Mouse (Mus musculus) CH12.LX (cell line): ENCODE results near the gene Pdlim5. TPM values are rescaled to one million over a fixed set of nuclear protein-coding genes. Genes with fewer than 3 reads are reported as not detected.
A peak's percentile ranks its signal among the peaks of the same experiment; 100 is the strongest.

Experiments
- DNase-seq: peaks from one replicate; pipeline ENCODE4 v3.0.0-alpha.2; 2013; ENCODE audit errors: extremely low read depth
- H3K27ac ChIP-seq: 2 replicates; pipeline ENCODE4 v1.5.1; 2012; ENCODE audit warnings: low read depth, mild to moderate bottlenecking, control low read depth, moderate library complexity; ENCODE audit not compliant: insufficient read depth
- H3K27me3 ChIP-seq: replicated peaks from 2 replicates; pipeline ENCODE3; 2012; ENCODE audit warnings: inconsistent platforms
- H3K36me3 ChIP-seq, 2 experiments: replicated peaks in 1 of 2; 2 replicates each; pipeline versions ENCODE3 to v1.6.1; 2012; ENCODE audit warnings: inconsistent platforms in 1 of 2, low read length in 1 of 2, mild to moderate bottlenecking in 1 of 2, mixed read lengths in 1 of 2, moderate library complexity in 1 of 2; ENCODE audit not compliant: control insufficient read depth in 1 of 2, insufficient read depth in 1 of 2
- H3K4me1 ChIP-seq, 2 experiments: 2 replicates each; pipeline ENCODE4 v1.6.1; 2012; ENCODE audit warnings: inconsistent platforms in 1 of 2, moderate library complexity in 1 of 2; ENCODE audit not compliant: insufficient read depth in 2 of 2, control insufficient read depth in 1 of 2
- H3K4me2 ChIP-seq: 2 replicates; pipeline ENCODE4 v1.6.1; 2012; ENCODE audit warnings: low read depth, mild to moderate bottlenecking, control low read depth; ENCODE audit not compliant: poor library complexity, insufficient read depth, severe bottlenecking
- H3K4me3 ChIP-seq, 3 experiments: fragments of 150-350 bp in 1 of 3; sonication (generic) in 1 of 3; replicated peaks in 1 of 3; 2 replicates each; pipeline versions ENCODE3 to v1.5.1; 2011 to 2012; ENCODE audit warnings: low read depth in 2 of 3, low read length in 2 of 3, mild to moderate bottlenecking in 2 of 3, moderate library complexity in 2 of 3, control low read depth in 1 of 3, improper control_type of control experiment in 1 of 3, inconsistent platforms in 1 of 3, mixed read lengths in 1 of 3; ENCODE audit not compliant: poor library complexity in 1 of 3
- H3K79me2 ChIP-seq: replicated peaks from 2 replicates; pipeline ENCODE4 v1.6.1; 2012; ENCODE audit warnings: mild to moderate bottlenecking, moderate library complexity; ENCODE audit not compliant: control insufficient read depth, poor library complexity, insufficient read depth, severe bottlenecking; ENCODE audit errors: extremely low read depth
- H3K9ac ChIP-seq: 2 replicates; pipeline ENCODE4 v1.6.1; 2012; ENCODE audit warnings: low read depth, mild to moderate bottlenecking, control low read depth, moderate library complexity; ENCODE audit not compliant: insufficient read depth
- H3K9me3 ChIP-seq: replicated peaks from 2 replicates; pipeline ENCODE3; 2012; ENCODE audit warnings: low read length, inconsistent platforms, mixed read lengths
- BHLHE40 ChIP-seq: IDR thresholded peaks from 2 replicates; pipeline ENCODE4 v1.6.1; 2011; ENCODE audit warnings: mild to moderate bottlenecking, low read depth, low read length, improper control_type of control experiment
- CHD1 ChIP-seq: IDR thresholded peaks from 2 replicates; pipeline ENCODE4 v1.6.1; 2012; ENCODE audit warnings: low read depth, low read length, improper control_type of control experiment, inconsistent platforms
- CHD2 ChIP-seq: IDR thresholded peaks from 2 replicates; pipeline ENCODE4 v1.6.1; 2011; ENCODE audit warnings: low read length, improper control_type of control experiment
- CTCF ChIP-seq, 2 experiments: IDR thresholded peaks in 1 of 2; conservative IDR thresholded peaks in 1 of 2; 2 replicates each; pipeline ENCODE4 v1.5.1; 2011 to 2012; ENCODE audit warnings: low read depth in 2 of 2, low read length in 2 of 2, improper control_type of control experiment in 1 of 2, inconsistent platforms in 1 of 2, mild to moderate bottlenecking in 1 of 2, moderate library complexity in 1 of 2
- E2F4 ChIP-seq: IDR thresholded peaks from 2 replicates; pipeline ENCODE4 v1.6.1; 2011; ENCODE audit warnings: low read depth, low read length, improper control_type of control experiment; ENCODE audit not compliant: insufficient replicate concordance
- ELF1 ChIP-seq: IDR thresholded peaks from 2 replicates; pipeline ENCODE4 v1.6.1; 2014; ENCODE audit warnings: low read depth, mild to moderate bottlenecking, inconsistent platforms, low read length, improper control_type of control experiment
- EP300 ChIP-seq: IDR thresholded peaks from 2 replicates; pipeline ENCODE4 v1.6.1; 2011; ENCODE audit warnings: low read length, improper control_type of control experiment
- ETS1 ChIP-seq: conservative IDR thresholded peaks from 2 replicates; pipeline ENCODE4 v1.6.1; 2012; ENCODE audit warnings: low read depth, mild to moderate bottlenecking, inconsistent platforms, low read length, improper control_type of control experiment, moderate library complexity
- HCFC1 ChIP-seq: IDR thresholded peaks from 2 replicates; pipeline ENCODE4 v1.6.1; 2012; ENCODE audit warnings: low read depth, mild to moderate bottlenecking, inconsistent platforms, low read length, improper control_type of control experiment
- IRF4 ChIP-seq: IDR thresholded peaks from 2 replicates; pipeline ENCODE4 v1.6.1; 2014; ENCODE audit warnings: low read depth, mild to moderate bottlenecking, inconsistent platforms, low read length, improper control_type of control experiment
- JUN ChIP-seq: IDR thresholded peaks from 2 replicates; pipeline ENCODE4 v1.6.1; 2011; ENCODE audit warnings: low read depth, mild to moderate bottlenecking, low read length, improper control_type of control experiment, moderate library complexity; ENCODE audit not compliant: insufficient read depth
- JUND ChIP-seq: conservative IDR thresholded peaks from 2 replicates; pipeline ENCODE4 v1.6.1; 2011; ENCODE audit warnings: low read depth, low read length, improper control_type of control experiment
- KAT2A ChIP-seq: IDR thresholded peaks from 2 replicates; pipeline ENCODE4 v1.6.1; 2012; ENCODE audit warnings: low read length, improper control_type of control experiment, inconsistent platforms; ENCODE audit not compliant: insufficient replicate concordance
- MAFK ChIP-seq: IDR thresholded peaks from 2 replicates; pipeline ENCODE4 v1.6.1; 2011; ENCODE audit warnings: low read length, improper control_type of control experiment; ENCODE audit not compliant: insufficient replicate concordance
- MAX ChIP-seq: IDR thresholded peaks from 2 replicates; pipeline ENCODE4 v1.6.1; 2011; ENCODE audit warnings: low read length, improper control_type of control experiment
- MAZ ChIP-seq: IDR thresholded peaks from 2 replicates; pipeline ENCODE4 v1.6.1; 2012; ENCODE audit warnings: low read depth, mild to moderate bottlenecking, inconsistent platforms, low read length, improper control_type of control experiment, moderate library complexity
- MEF2A ChIP-seq: IDR thresholded peaks from 2 replicates; pipeline ENCODE4 v1.6.1; 2014; ENCODE audit warnings: low read depth, mild to moderate bottlenecking, inconsistent platforms, low read length, improper control_type of control experiment, borderline replicate concordance
- MXI1 ChIP-seq: IDR thresholded peaks from 2 replicates; pipeline ENCODE4 v1.6.1; 2011; ENCODE audit warnings: mild to moderate bottlenecking, low read depth, low read length, improper control_type of control experiment
- MYC ChIP-seq: IDR thresholded peaks from 2 replicates; pipeline ENCODE4 v1.6.1; 2011; ENCODE audit warnings: low read depth, mild to moderate bottlenecking, improper control_type of control experiment, low read length
- NELFE ChIP-seq: IDR thresholded peaks from 2 replicates; pipeline ENCODE4 v1.6.1; 2011; ENCODE audit warnings: low read depth, low read length, improper control_type of control experiment
- PAX5 ChIP-seq: IDR thresholded peaks from 2 replicates; pipeline ENCODE4 v1.6.1; 2012; ENCODE audit warnings: low read length, inconsistent platforms, mixed read lengths
- POLR2A ChIP-seq: IDR thresholded peaks from 2 replicates; pipeline ENCODE4 v1.6.1; 2011; ENCODE audit warnings: low read depth, mild to moderate bottlenecking, improper control_type of control experiment, low read length
- POLR2AphosphoS2 ChIP-seq: IDR thresholded peaks from 2 replicates; pipeline ENCODE4 v1.6.1; 2011; ENCODE audit warnings: low read depth, low read length, improper control_type of control experiment
- RAD21 ChIP-seq: IDR thresholded peaks from 2 replicates; pipeline ENCODE4 v1.6.1; 2011; ENCODE audit warnings: low read depth, mild to moderate bottlenecking, low read length, improper control_type of control experiment, moderate library complexity
- RCOR1 ChIP-seq: conservative IDR thresholded peaks from 2 replicates; pipeline ENCODE4 v1.6.1; 2012; ENCODE audit warnings: low read depth, mild to moderate bottlenecking, inconsistent platforms, low read length, improper control_type of control experiment
- SIN3A ChIP-seq: IDR thresholded peaks from 2 replicates; pipeline ENCODE4 v1.6.1; 2012; ENCODE audit warnings: low read length, improper control_type of control experiment, inconsistent platforms
- SMC3 ChIP-seq: IDR thresholded peaks from 2 replicates; pipeline ENCODE4 v1.6.1; 2011; ENCODE audit warnings: low read depth, low read length, improper control_type of control experiment
- TBP ChIP-seq: conservative IDR thresholded peaks from 2 replicates; pipeline ENCODE4 v1.6.1; 2011; ENCODE audit warnings: low read depth, low read length, improper control_type of control experiment
- TCF12 ChIP-seq: IDR thresholded peaks from 2 replicates; pipeline ENCODE4 v1.6.1; 2014; ENCODE audit warnings: low read depth, mild to moderate bottlenecking, inconsistent platforms, low read length, improper control_type of control experiment
- UBTF ChIP-seq: IDR thresholded peaks from 2 replicates; pipeline ENCODE4 v1.6.1; 2012; ENCODE audit warnings: low read depth, mild to moderate bottlenecking, inconsistent platforms, low read length, improper control_type of control experiment, moderate library complexity
- USF1 ChIP-seq: IDR thresholded peaks from 2 replicates; pipeline ENCODE4 v1.6.1; 2014; ENCODE audit warnings: low read depth, mild to moderate bottlenecking, inconsistent platforms, low read length, improper control_type of control experiment
- USF2 ChIP-seq: conservative IDR thresholded peaks from 2 replicates; pipeline ENCODE4 v1.6.1; 2011; ENCODE audit warnings: low read depth, low read length, improper control_type of control experiment
- ZC3H11A ChIP-seq: IDR thresholded peaks from 2 replicates; pipeline ENCODE4 v1.6.1; 2012; ENCODE audit warnings: low read depth, mild to moderate bottlenecking, inconsistent platforms, low read length, improper control_type of control experiment
- ZKSCAN1 ChIP-seq: IDR thresholded peaks from 2 replicates; pipeline ENCODE4 v1.6.1; 2012; ENCODE audit warnings: low read depth, inconsistent platforms, low read length, improper control_type of control experiment, borderline replicate concordance
- ZNF384 ChIP-seq: IDR thresholded peaks from 2 replicates; pipeline ENCODE4 v1.6.1; 2012; ENCODE audit warnings: low read depth, low read length, improper control_type of control experiment, inconsistent platforms
- dilution Hi-C: fragments of 300-500 bp; cut with MboI; formaldehyde crosslinking; loops from 2 replicates; pipeline ENCODE4 v1.14.3; 2020; ENCODE audit warnings: low sequenced_read_pairs; ENCODE audit not compliant: extremely low pct_unique_long_range_greater_than_20kb, extremely low pct_ligation_motif_present
- in situ Hi-C: fragments of 300-500 bp; cut with MboI; formaldehyde crosslinking; loops from 3 replicates; pipeline ENCODE4 v1.14.3; 2019; ENCODE audit warnings: low sequenced_read_pairs, low pct_ligation_motif_present, low pct_unique_long_range_greater_than_20kb, mixed read lengths
- polyA plus RNA-seq: library from polyadenylated mRNA; unstranded; fragments of >175 nt; gene quantifications from 2 replicates; pipeline ENCODE4 v1.2.1, GENCODE M21; 2012; ENCODE audit warnings: low read depth; ENCODE audit not compliant: insufficient read length
- total RNA-seq, 2 experiments: library from RNA; depleted of rRNA; stranded (reverse); fragments of 300-350 nt in 1 of 2; fragments of >200 nt in 1 of 2; gene quantifications; 2 replicates each; pipeline ENCODE4 v1.2.3; 2012 to 2014

The Pdlim5 gene
- total and polyA plus RNA-seq, 3 experiments: 22.0 to 24.6 (median 22.8) TPM

GRCm38 (mm10) chr3:142206316-142206715 is 189.2 kb downstream of the Pdlim5 start:
- dilution Hi-C loops: no loop called here
- H3K9ac ChIP-seq: no peak overlapping the region
- in situ Hi-C loops: no loop called here

GRCm38 (mm10) chr3:142196142-142196541 is 199.4 kb downstream of the Pdlim5 start:
- H3K36me3 ChIP-seq: no peaks in the 10 kb centered on the region
- no peaks in the 10 kb centered on the region for H3K4me1 ChIP-seq
- no peak overlapping the region for H3K9ac ChIP-seq
- DNase-seq: peak; percentile 41
- peak overlapping the region; percentile 4; the same call in 1 of the 2 replicates for H3K4me2 ChIP-seq
- no peak overlapping the region for H3K4me3 ChIP-seq
- H3K27ac ChIP-seq: no peak overlapping the region
- in situ Hi-C loops (no loop called here), dilution Hi-C loops (no loop called here)
- no peaks in the 10 kb centered on the region for H3K79me2 ChIP-seq
- H3K27me3 ChIP-seq: no peaks in the 10 kb centered on the region
- no peaks in the 10 kb centered on the region for H3K9me3 ChIP-seq
- TF ChIP-seq JUND: no peak
- 0 out of 2 replicates have a peak, but pooled peaks have one; percentile 28 for TF ChIP-seq RCOR1
- no peak for TF ChIP-seq POLR2AphosphoS2
- TF ChIP-seq RAD21: peak; percentile 63
- TF ChIP-seq ZNF384: no peak
- no peak for TF ChIP-seq ETS1
- TF ChIP-seq ZKSCAN1: no peak
- TF ChIP-seq MAX: peak; percentile 39; the same call in 1 of the 2 replicates
- no peak for TF ChIP-seq BHLHE40
- no peak for TF ChIP-seq CHD1
- no peak for TF ChIP-seq MAZ
- TF ChIP-seq IRF4: peak; percentile 30; the same call in 1 of the 2 replicates
- TF ChIP-seq MXI1: peak; percentile 25; the same call in 1 of the 2 replicates
- no peak for TF ChIP-seq PAX5
- peak; percentile 37; the same call in 1 of the 2 replicates for TF ChIP-seq NELFE
- no peak for TF ChIP-seq EP300
- TF ChIP-seq JUN: no peak
- no peak for TF ChIP-seq MEF2A
- TF ChIP-seq TCF12: peak; percentile 36; the same call in 1 of the 2 replicates
- no peak for TF ChIP-seq USF1
- no peak for TF ChIP-seq UBTF
- TF ChIP-seq POLR2A: no peak
- TF ChIP-seq HCFC1: peak; percentile 56; the same call in 1 of the 2 replicates
- TF ChIP-seq KAT2A: no peak
- TF ChIP-seq TBP: no peak
- no peak for TF ChIP-seq CHD2
- 0 out of 2 replicates have a peak, but pooled peaks have one; percentile 46 for TF ChIP-seq SIN3A
- TF ChIP-seq ELF1: no peak
- TF ChIP-seq CTCF (conservative IDR thresholded peaks at IDR 0.05 in 1 of 2, IDR thresholded peaks at IDR 0.05 in 1 of 2; ENCODE audit: low read depth in 2 of 2, low read length in 2 of 2): peak; percentile 42 to 95
- no peak for TF ChIP-seq MAFK

More at GRCm38 (mm10) chr3:142206316-142206715, 189.2 kb downstream of the Pdlim5 start:
- Histone ChIP-seq H3K27ac (no peak overlapping the region), H3K4me1 (peaks cover 0 to 2% of the 10 kb centered on the region in 2 experiments; a peak in 1 of 4 replicates), H3K9me3 (no peaks in the 10 kb centered on the region), H3K79me2 (no peaks in the 10 kb centered on the region), H3K27me3 (no peaks in the 10 kb centered on the region), H3K36me3 (no peaks in the 10 kb centered on the region), H3K4me2 (no peak overlapping the region), H3K4me3 (no peak overlapping the region)
- TF ChIP-seq USF2: no peak
- TF ChIP-seq MYC: no peak
- no peak for TF ChIP-seq IRF4
- no peak for TF ChIP-seq SMC3
- no peak for TF ChIP-seq POLR2AphosphoS2
- TF ChIP-seq RAD21: no peak
- no peak for TF ChIP-seq JUN
- TF ChIP-seq E2F4: no peak
- TF ChIP-seq NELFE: no peak
- no peak for TF ChIP-seq ZC3H11A
- no peak for TF ChIP-seq MEF2A
- DNase-seq: no peak
